Mouse (Mus musculus) hindbrain, postnatal 0 days (tissue): Measurements from ENCODE around the gene Lin7a. TPM values are rescaled to one million over a fixed set of nuclear protein-coding genes. Genes with fewer than 3 reads are reported as not detected.

ENCODE experiments used
- ATAC-seq: fragments of 200-750 bp; cut with Nextera tagmentation; 2 replicates; pipeline ENCODE4 v1.8.0; 2017; ENCODE audit warnings: mild to moderate bottlenecking, moderate TSS enrichment, moderate library complexity
- DNase-seq: peaks from one replicate; pipeline ENCODE4 v3.0.0-alpha.2; 2015; ENCODE audit warnings: low spot score
- H3K27ac ChIP-seq: fragments of 300-500 bp; sonication (generic); 2 replicates; pipeline ENCODE4 v1.5.1; 2014; ENCODE audit warnings: mild to moderate bottlenecking
- H3K27me3 ChIP-seq: fragments of 300-500 bp; sonication (generic); 2 replicates; pipeline ENCODE4 v1.6.1; 2014; ENCODE audit warnings: low read length, mixed read lengths; ENCODE audit not compliant: insufficient read depth
- H3K36me3 ChIP-seq: fragments of 300-500 bp; sonication (generic); 2 replicates; pipeline ENCODE4 v1.6.1; 2014; ENCODE audit warnings: low read length, mixed read lengths; ENCODE audit not compliant: insufficient read depth
- H3K4me1 ChIP-seq: fragments of 300-500 bp; sonication (generic); 2 replicates; pipeline ENCODE4 v1.6.1; 2014; ENCODE audit warnings: antibody characterized with exemption, low read length, mixed read lengths; ENCODE audit not compliant: insufficient read depth
- H3K4me2 ChIP-seq: fragments of 300-500 bp; sonication (generic); 2 replicates; pipeline ENCODE4 v1.6.1; 2014; ENCODE audit warnings: low read depth, mild to moderate bottlenecking, low read length, moderate library complexity, mixed read lengths
- H3K4me3 ChIP-seq: fragments of 300-500 bp; sonication (generic); 2 replicates; pipeline ENCODE4 v1.5.1; 2014; ENCODE audit warnings: low read length
- H3K9ac ChIP-seq: fragments of 300-500 bp; sonication (generic); replicated peaks from 2 replicates; pipeline ENCODE4 v1.6.1; 2014; ENCODE audit warnings: mild to moderate bottlenecking, low read length, moderate library complexity, mixed read lengths
- H3K9me3 ChIP-seq: fragments of 300-500 bp; sonication (generic); 2 replicates; pipeline ENCODE4 v1.6.1; 2016; ENCODE audit warnings: low read length, mixed read lengths
- CTCF ChIP-seq: IDR thresholded peaks from 2 replicates; pipeline ENCODE4 v1.5.1; 2016; ENCODE audit warnings: antibody characterized with exemption, control low read depth, low read depth
- WGBS: fragments of 180-500 bp; shearing (Covaris S2); extraction: QIAGEN DNeasy Blood & Tissue Kit; methylation state at CpG from one replicate; pipeline ENCODE4 v1.1.7; 2014; 5-methylcytosine and 5-hydroxymethylcytosine counted together
- polyA plus RNA-seq: library from polyadenylated mRNA; unstranded; fragments of >200 nt; fragmentation: Nextera tagmentation; extraction: Ambion mirVana; gene quantifications from 2 replicates; pipeline ENCODE4 v1.2.1, GENCODE M21; 2015
- total RNA-seq: library from RNA; depleted of rRNA; stranded (reverse); fragments of >200 nt; gene quantifications from 2 replicates; pipeline ENCODE4 v1.2.3, GENCODE M21; 2014

Gene Lin7a
- total and polyA plus RNA-seq, 2 experiments from 2014 or later = 26.0 to 27.8 TPM

DNA sequence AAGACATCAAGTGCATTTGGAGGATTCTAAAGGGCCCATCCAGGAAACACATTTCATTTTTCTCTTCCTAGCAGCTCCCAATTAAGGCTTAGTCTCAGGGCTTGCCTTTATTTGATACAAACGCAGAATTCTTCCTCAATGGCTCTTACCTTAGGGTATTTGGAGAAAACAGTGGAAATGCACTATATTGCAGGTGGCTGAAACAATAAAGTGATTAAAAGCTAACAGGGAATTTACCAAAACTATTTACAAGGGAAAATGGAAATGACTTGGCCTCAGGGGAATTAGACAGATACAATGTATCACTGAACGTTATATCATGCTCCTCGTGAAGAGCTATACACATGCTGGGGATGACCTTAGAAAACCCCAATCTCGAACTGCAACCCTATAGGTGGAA lies 35.3 kb upstream of the Lin7a start:
- Histone ChIP-seq H3K9me3 (no peaks in the 10 kb centered on the region), H3K27ac (no peak overlapping the region), H3K9ac (no peak overlapping the region), H3K27me3 (no peaks in the 10 kb centered on the region), H3K36me3 (no peaks in the 10 kb centered on the region), H3K4me2 (no peak overlapping the region), H3K4me1 (no peaks in the 10 kb centered on the region), H3K4me3 (no peak overlapping the region)
- ATAC-seq = no peak
- 76% methylated on average over 4 of the region's 4 CpGs for WGBS
- DNase-seq = no peak
- no peak for TF ChIP-seq CTCF

DNA sequence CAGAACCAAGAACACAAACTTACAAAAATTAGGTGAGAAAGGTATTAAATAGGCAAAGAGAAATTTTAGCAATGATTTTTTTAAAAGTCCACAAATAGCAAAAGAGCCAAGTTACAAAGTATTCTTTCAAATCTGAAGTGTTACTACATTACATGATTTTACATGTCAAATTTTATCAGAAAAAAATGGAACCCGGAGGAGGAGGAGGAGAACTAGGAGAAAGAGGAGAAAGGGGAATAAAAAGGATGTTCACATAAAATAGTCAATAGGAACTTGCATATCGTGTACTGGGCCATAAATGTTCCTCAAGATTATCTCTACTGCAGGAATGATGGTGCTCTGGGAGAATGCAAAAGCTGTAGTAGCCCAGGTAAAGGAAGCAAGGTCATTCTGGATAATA lies 34.4 kb upstream of the Lin7a start:
- Histone ChIP-seq H3K36me3 (no peaks in the 10 kb centered on the region), H3K4me3 (no peak overlapping the region), H3K4me2 (no peak overlapping the region), H3K27ac (no peak overlapping the region), H3K4me1 (no peaks in the 10 kb centered on the region), H3K9me3 (no peaks in the 10 kb centered on the region), H3K27me3 (no peaks in the 10 kb centered on the region), H3K9ac (no peak overlapping the region)
- WGBS = 88% methylated on average over 2 of the region's 2 CpGs
- no peak for ATAC-seq
- no peak for TF ChIP-seq CTCF
- DNase-seq = no peak

- no peaks in the 10 kb centered on the region for H3K36me3 ChIP-seq
- H3K4me3 ChIP-seq = no peak overlapping the region
- no peaks in the 10 kb centered on the region for H3K4me1 ChIP-seq
- H3K4me2 ChIP-seq = no peak overlapping the region
- WGBS = 100% methylated on average over 1 of the region's 1 CpGs
- ATAC-seq = no peak
- H3K27me3 ChIP-seq = no peaks in the 10 kb centered on the region
- H3K27ac ChIP-seq = no peak overlapping the region
- H3K9me3 ChIP-seq = no peaks in the 10 kb centered on the region
- no peak for TF ChIP-seq CTCF
- no peak for DNase-seq
- no peak overlapping the region for H3K9ac ChIP-seq
Observed at GRCm38 (mm10) chr10:107237736-107238135, 33.8 kb upstream of the Lin7a start.

DNA sequence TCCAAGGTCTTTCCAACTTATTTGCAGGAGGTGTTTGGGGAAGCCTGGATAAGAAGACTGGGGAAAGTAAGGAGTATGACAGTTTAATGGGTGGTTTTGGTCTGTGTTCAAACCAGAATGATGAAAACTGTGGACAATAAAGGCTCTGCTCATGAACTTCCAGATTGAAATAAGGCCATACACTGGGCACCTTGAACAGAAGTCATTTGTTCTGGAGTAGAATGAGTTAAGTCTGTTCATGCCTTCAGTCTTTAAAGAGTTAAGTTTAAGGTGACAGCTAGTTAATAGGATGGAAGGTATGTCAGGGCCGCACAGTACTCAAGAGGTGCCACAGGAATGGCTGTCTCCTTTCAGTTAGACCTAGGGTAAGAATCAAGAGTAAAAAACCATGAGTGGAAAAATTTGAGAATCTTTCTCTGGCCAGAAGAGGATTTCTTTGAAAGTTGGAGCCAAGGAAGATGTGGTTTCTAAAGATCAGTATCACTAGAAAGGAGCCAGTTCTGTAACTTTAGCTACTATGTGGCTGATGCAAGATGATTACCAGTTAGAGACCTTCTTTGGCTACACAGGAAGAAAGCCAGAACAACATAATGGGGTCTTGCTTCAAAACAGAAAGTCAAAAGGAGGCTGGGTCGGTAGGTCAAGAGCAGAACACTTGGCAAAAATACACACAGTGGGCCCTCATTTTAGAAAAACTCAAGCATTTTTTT lies 33.2 kb upstream of the Lin7a start:
- Histone ChIP-seq H3K4me1 (no peaks in the 10 kb centered on the region), H3K27ac (no peak overlapping the region), H3K4me3 (no peak overlapping the region), H3K9me3 (no peaks in the 10 kb centered on the region), H3K9ac (no peak overlapping the region), H3K4me2 (no peak overlapping the region), H3K27me3 (no peaks in the 10 kb centered on the region), H3K36me3 (no peaks in the 10 kb centered on the region)
- DNase-seq = no peak
- WGBS = 82% methylated on average over 2 of the region's 2 CpGs
- no peak for TF ChIP-seq CTCF
- ATAC-seq = no peak

DNA sequence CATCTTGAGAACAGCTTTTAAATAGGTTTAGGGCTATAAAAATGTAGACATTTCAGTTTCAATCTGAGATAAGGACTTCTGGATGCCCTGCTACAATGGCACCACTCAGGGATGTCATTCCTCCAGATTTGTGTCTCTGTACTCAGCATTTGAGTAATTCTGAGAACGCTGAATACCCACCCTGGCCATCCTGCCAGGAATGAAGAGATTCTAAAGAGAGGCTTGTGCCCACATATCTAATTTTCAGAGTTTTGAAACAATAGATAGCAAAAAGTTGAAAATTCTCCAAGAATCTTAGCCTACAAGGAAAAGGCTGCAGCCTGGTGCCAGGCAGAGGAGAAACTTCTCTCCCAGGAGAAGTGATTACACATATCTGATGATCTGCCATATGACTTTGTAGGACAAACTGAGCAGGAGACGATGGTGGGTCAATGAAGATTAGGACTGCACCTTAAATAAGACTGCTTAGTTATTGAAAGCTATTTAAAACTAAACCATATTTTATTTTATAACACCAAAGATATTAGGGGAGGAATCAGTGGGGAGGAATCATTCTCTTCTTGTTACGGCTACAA lies 32.5 kb upstream of the Lin7a start:
- Histone ChIP-seq H3K9ac (no peak overlapping the region), H3K4me2 (no peak overlapping the region), H3K9me3 (no peaks in the 10 kb centered on the region), H3K4me1 (no peaks in the 10 kb centered on the region), H3K27me3 (no peaks in the 10 kb centered on the region), H3K4me3 (no peak overlapping the region), H3K27ac (no peak overlapping the region), H3K36me3 (no peaks in the 10 kb centered on the region)
- TF ChIP-seq CTCF = no peak
- DNase-seq = no peak
- ATAC-seq = no peak
- WGBS = 70% methylated on average over 3 of the region's 3 CpGs

- H3K4me2 ChIP-seq = no peak overlapping the region
- no peak overlapping the region for H3K9ac ChIP-seq
- TF ChIP-seq CTCF = no peak
- H3K27me3 ChIP-seq = no peaks in the 10 kb centered on the region
- no peak for DNase-seq
- H3K9me3 ChIP-seq = no peaks in the 10 kb centered on the region
- H3K4me3 ChIP-seq = no peak overlapping the region
- H3K27ac ChIP-seq = no peak overlapping the region
- no peaks in the 10 kb centered on the region for H3K36me3 ChIP-seq
- WGBS = 89% methylated on average over 2 of the region's 2 CpGs
- no peak for ATAC-seq
- H3K4me1 ChIP-seq = no peaks in the 10 kb centered on the region
Observed at GRCm38 (mm10) chr10:107239651-107240330, 31.7 kb upstream of the Lin7a start.

- TF ChIP-seq CTCF = no peak
- WGBS = 89% methylated on average over 1 of the region's 1 CpGs
- no peak for ATAC-seq
Observed at GRCm38 (mm10) chr10:107240446-107240845, 31.0 kb upstream of the Lin7a start.

More at GRCm38 (mm10) chr10:107240446-107240845, 31.0 kb upstream of the Lin7a start:
- no peaks in the 10 kb centered on the region for H3K4me1 ChIP-seq
- H3K9ac ChIP-seq = no peak overlapping the region
- no peaks in the 10 kb centered on the region for H3K36me3 ChIP-seq
- no peak for DNase-seq
- no peaks in the 10 kb centered on the region for H3K9me3 ChIP-seq
- H3K4me2 ChIP-seq = no peak overlapping the region
- H3K27ac ChIP-seq = no peak overlapping the region
- H3K4me3 ChIP-seq = no peak overlapping the region
- no peaks in the 10 kb centered on the region for H3K27me3 ChIP-seq
